ENCODE assay signal across 8 mouse cellular contexts in the genomic region with DNA sequence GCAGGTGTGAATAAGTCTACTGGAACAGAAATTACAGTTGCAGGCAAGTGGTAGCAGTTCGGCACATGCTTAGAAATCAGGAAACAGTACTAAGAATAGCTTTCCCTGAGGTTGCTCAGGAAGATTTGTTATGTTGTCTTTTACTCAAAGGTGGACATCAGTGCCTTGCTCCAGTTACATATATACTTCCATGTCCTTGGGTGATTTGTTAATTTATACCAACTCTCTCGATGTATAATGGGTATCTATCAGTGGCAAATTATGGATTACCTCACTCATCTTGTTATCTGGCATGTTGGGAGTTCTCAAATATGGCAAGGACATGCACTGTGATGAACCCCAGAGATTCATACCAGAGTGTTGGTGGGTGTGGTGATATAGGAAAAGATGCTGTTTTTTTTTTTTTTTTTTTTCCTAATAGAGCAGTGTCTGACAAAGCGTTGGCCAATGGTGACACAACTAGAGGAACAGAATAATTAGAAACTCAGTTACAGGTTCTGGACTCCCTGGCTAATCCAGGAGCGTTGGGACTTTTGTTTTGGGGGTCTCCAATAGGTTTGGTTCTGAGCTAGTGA. TPM values are rescaled to one million over a fixed set of nuclear protein-coding genes. Genes with fewer than 3 reads are reported as not detected.
A peak's percentile ranks its signal among the peaks of the same experiment; 100 is the strongest.
DNase-seq lines count a peak whose midpoint lies in the region; ATAC-seq and TF ChIP-seq lines count a peak whose summit lies in the region.

No protein-coding gene starts in this region.

- H3K4me2 ChIP-seq in limb, embryonic 15.5 days, result peak overlapping the region; percentile 81
- peak overlapping the region; percentile 90 for H3K4me2 ChIP-seq in stomach, embryonic 14.5 days (replicated peaks; ENCODE audit: low read depth, low read length)

- peak overlapping the region; percentile 79 for H3K9ac ChIP-seq in limb, embryonic 15.5 days
- H3K9ac ChIP-seq in stomach, embryonic 14.5 days (replicated peaks; ENCODE audit: low read depth, low read length), result no peak overlapping the region

- no peak for TF ChIP-seq POLR2A in spleen, adult 2 months (IDR thresholded peaks at IDR 0.05; ENCODE audit: low read depth, low read length)

- no peaks in the 10 kb centered on the region for H3K36me3 ChIP-seq in erythroblast, embryonic 14.5 days (ENCODE audit: control insufficient read depth)
- H3K36me3 ChIP-seq in spleen, adult 2 months (ENCODE audit: control insufficient read depth, insufficient read depth, low read length), result peaks cover 6% of the 10 kb centered on the region
- no peaks in the 10 kb centered on the region for H3K36me3 ChIP-seq in limb, embryonic 15.5 days
- H3K36me3 ChIP-seq in stomach, embryonic 14.5 days (ENCODE audit: control insufficient read depth, insufficient read depth, low read length), result no peaks in the 10 kb centered on the region

- ATAC-seq in erythroblast, adult 5-6 weeks (replicated peaks; ENCODE audit: low FRiP score, poor library complexity, severe bottlenecking), result no peak
- ATAC-seq in limb, embryonic 15.5 days (ENCODE audit: insufficient number of reproducible peaks, low FRiP score, low TSS enrichment, low read depth), result no peak
- ATAC-seq in stomach, embryonic 14.5 days (ENCODE audit: insufficient number of reproducible peaks, insufficient read depth, low FRiP score, low read depth), result no peak
- ATAC-seq in frontal cortex, adult (ENCODE audit: low TSS enrichment), result no peak
- no peak for ATAC-seq in granulocyte monocyte progenitor cell, adult 5-6 weeks (replicated peaks; ENCODE audit: poor library complexity, severe bottlenecking)

- no peak for TF ChIP-seq CTCF in spleen, adult 2 months (IDR thresholded peaks at IDR 0.05; ENCODE audit: extremely low read depth, insufficient read depth, insufficient read length, insufficient replicate concordance)

- H3K27me3 ChIP-seq in erythroblast, embryonic 14.5 days (ENCODE audit: control insufficient read depth), result peaks cover 29% of the 10 kb centered on the region
- H3K27me3 ChIP-seq in spleen, adult 2 months (ENCODE audit: control insufficient read depth, insufficient read depth, low read length), result no peaks in the 10 kb centered on the region
- H3K27me3 ChIP-seq in limb, embryonic 15.5 days, result no peaks in the 10 kb centered on the region
- H3K27me3 ChIP-seq in stomach, embryonic 14.5 days (ENCODE audit: control insufficient read depth, insufficient read depth, low read length), result no peaks in the 10 kb centered on the region

- DNase-seq in spleen, adult 2 months (ENCODE audit: low read depth in 1 of 2, low spot score in 2 of 2), result no peak
- DNase-seq in spleen, postnatal 10 days (ENCODE audit: low spot score in 2 of 2), result no peak

- H3K27ac ChIP-seq in spleen, adult 2 months (ENCODE audit: insufficient read depth, low read length), result peak overlapping the region; percentile 90
- H3K27ac ChIP-seq in limb, embryonic 15.5 days, result peak overlapping the region; percentile 92
- no peak overlapping the region; the same call in 1 of the 2 replicates for H3K27ac ChIP-seq in stomach, embryonic 14.5 days (ENCODE audit: low read length)

- H3K4me1 ChIP-seq in erythroblast, embryonic 14.5 days (ENCODE audit: control insufficient read depth), result peaks cover 11% of the 10 kb centered on the region
- H3K4me1 ChIP-seq in spleen, adult 2 months (ENCODE audit: control insufficient read depth, insufficient read depth, insufficient read length), result peaks cover 4% of the 10 kb centered on the region; the same call in 1 of the 2 replicates
- H3K4me1 ChIP-seq in limb, embryonic 15.5 days, result peaks cover 13% of the 10 kb centered on the region
- peaks cover 10% of the 10 kb centered on the region for H3K4me1 ChIP-seq in stomach, embryonic 14.5 days (ENCODE audit: control insufficient read depth, insufficient read depth, low read length)

- no peaks in the 10 kb centered on the region for H3K9me3 ChIP-seq in erythroblast, embryonic 14.5 days (ENCODE audit: control insufficient read depth, low read length)
- no peaks in the 10 kb centered on the region for H3K9me3 ChIP-seq in limb, embryonic 15.5 days
- H3K9me3 ChIP-seq in stomach, embryonic 14.5 days (ENCODE audit: control insufficient read depth, low read depth, low read length), result no peaks in the 10 kb centered on the region

- H3K4me3 ChIP-seq in erythroblast, embryonic 14.5 days (replicated peaks), result peak overlapping the region; percentile 74
- H3K4me3 ChIP-seq in spleen, adult 2 months (ENCODE audit: extremely low read depth, insufficient read depth, insufficient read length), result peak overlapping the region; percentile 89
- peak overlapping the region; percentile 74 for H3K4me3 ChIP-seq in limb, embryonic 15.5 days
- H3K4me3 ChIP-seq in stomach, embryonic 14.5 days (ENCODE audit: low read depth, low read length), result peak overlapping the region; percentile 61

- 18% methylated on average over 4 of the region's 4 CpGs for WGBS in spleen, adult 2 months
- WGBS in limb, embryonic 15.5 days, result 47% methylated on average over 4 of the region's 4 CpGs
- WGBS in stomach, embryonic 14.5 days, result 48% methylated on average over 4 of the region's 4 CpGs

RNA-seq across cellular contexts. Expression of a gene that starts 59.0 kb away (rescaled TPM):
- 0.04 and 0.06 TPM in 2 replicates for polyA plus RNA-seq in erythroblast, embryonic 14.5 days (2012)
- total RNA-seq in erythroblast, adult 5-6 weeks (2015; ENCODE audit: low replicate concordance), result 5.0 and 6.5 TPM in 2 replicates
- total RNA-seq in erythroblast, adult 5-6 weeks (2017; ENCODE audit: low replicate concordance), result 10.5 and 11.3 TPM in 2 replicates
- polyA plus RNA-seq in spleen, adult 2 months (2012; rRNA removed), result 115 and 129 TPM in 2 replicates
- polyA plus RNA-seq in limb, embryonic 15.5 days (2015; fragmentation: Nextera tagmentation; extraction: Ambion mirVana), result 39.3 and 42.9 TPM in 2 replicates
- polyA plus RNA-seq in stomach, embryonic 14.5 days (2014; fragmentation: Nextera tagmentation; extraction: Ambion mirVana), result 40.9 and 41.7 TPM in 2 replicates
- total RNA-seq in granulocyte monocyte progenitor cell, adult 5-6 weeks (2014; fragmentation: Nextera tagmentation), result 3.9 and 5.2 TPM in 2 replicates
- total RNA-seq in granulocyte monocyte progenitor cell, adult 5-6 weeks (2017), result 8.2 and 8.5 TPM in 2 replicates

Comparison
In these comparisons a context has a peak if more than half of its experiments do, and no peak if none do; other contexts are left out.
1. RNA of a gene that starts 59.0 kb away (polyA plus RNA-seq): 115 to 129 TPM in spleen, adult 2 months, 39.3 to 42.9 TPM in limb, embryonic 15.5 days and 40.9 to 41.7 TPM in stomach, embryonic 14.5 days; 0.04 to 0.06 TPM in erythroblast, embryonic 14.5 days; every median in the first group is over 10 times any median in the second.
2. Peak in every context shown above with its lines, with median percentiles within 50 percentile points of each other: H3K4me3 ChIP-seq.